Mouse (Mus musculus) intestine, embryonic 16.5 days (tissue): Measurements from ENCODE around the gene Taldo1. TPM values are rescaled to one million over a fixed set of nuclear protein-coding genes. Genes with fewer than 3 reads are reported as not detected.
A peak's percentile ranks its signal among the peaks of the same experiment; 100 is the strongest.

Source experiments
- ATAC-seq: fragments of 200-750 bp; cut with Nextera tagmentation; 2 replicates; pipeline ENCODE4 v1.8.0; 2017; ENCODE audit warnings: moderate TSS enrichment, moderate library complexity
- H3K27ac ChIP-seq: fragments of 300-500 bp; sonication (generic); 2 replicates; pipeline ENCODE4 v1.5.1; 2014; ENCODE audit warnings: mild to moderate bottlenecking, low read length
- H3K27me3 ChIP-seq: fragments of 300-500 bp; sonication (generic); replicated peaks from 2 replicates; pipeline ENCODE4 v1.6.1; 2014; ENCODE audit warnings: low read length, control low read depth, mixed read lengths; ENCODE audit not compliant: control insufficient read depth, insufficient read depth
- H3K36me3 ChIP-seq: fragments of 300-500 bp; sonication (generic); 2 replicates; pipeline ENCODE4 v1.6.1; 2014; ENCODE audit warnings: low read length, control low read depth; ENCODE audit not compliant: control insufficient read depth, insufficient read depth
- H3K4me1 ChIP-seq: fragments of 300-500 bp; sonication (generic); 2 replicates; pipeline ENCODE4 v1.6.1; 2014; ENCODE audit warnings: low read length, control low read depth, mixed read lengths; ENCODE audit not compliant: control insufficient read depth, insufficient read depth
- H3K4me2 ChIP-seq: fragments of 300-500 bp; sonication (generic); 2 replicates; pipeline ENCODE4 v1.6.1; 2014; ENCODE audit warnings: low read depth, low read length, control low read depth
- H3K4me3 ChIP-seq: fragments of 300-500 bp; sonication (generic); 2 replicates; pipeline ENCODE4 v1.5.1; 2014; ENCODE audit warnings: mild to moderate bottlenecking, low read length
- H3K9ac ChIP-seq: fragments of 300-500 bp; sonication (generic); 2 replicates; pipeline ENCODE4 v1.6.1; 2014; ENCODE audit warnings: low read depth, low read length
- H3K9me3 ChIP-seq: fragments of 300-500 bp; sonication (generic); 2 replicates; pipeline ENCODE4 v1.6.1; 2016; ENCODE audit warnings: low read length, control low read depth; ENCODE audit not compliant: control insufficient read depth
- WGBS: fragments of 180-500 bp; shearing (Covaris S2); extraction: QIAGEN DNeasy Blood & Tissue Kit; methylation state at CpG from one replicate; pipeline ENCODE4 v1.1.7; 2014; 5-methylcytosine and 5-hydroxymethylcytosine counted together
- polyA plus RNA-seq: library from polyadenylated mRNA; unstranded; fragments of >200 nt; fragmentation: Nextera tagmentation; extraction: Ambion mirVana; gene quantifications from 2 replicates; pipeline ENCODE4 v1.2.1, GENCODE M21; 2015

The Taldo1 gene
- polyA plus RNA-seq, 1 experiment from 2014 or later: 567 TPM

DNA sequence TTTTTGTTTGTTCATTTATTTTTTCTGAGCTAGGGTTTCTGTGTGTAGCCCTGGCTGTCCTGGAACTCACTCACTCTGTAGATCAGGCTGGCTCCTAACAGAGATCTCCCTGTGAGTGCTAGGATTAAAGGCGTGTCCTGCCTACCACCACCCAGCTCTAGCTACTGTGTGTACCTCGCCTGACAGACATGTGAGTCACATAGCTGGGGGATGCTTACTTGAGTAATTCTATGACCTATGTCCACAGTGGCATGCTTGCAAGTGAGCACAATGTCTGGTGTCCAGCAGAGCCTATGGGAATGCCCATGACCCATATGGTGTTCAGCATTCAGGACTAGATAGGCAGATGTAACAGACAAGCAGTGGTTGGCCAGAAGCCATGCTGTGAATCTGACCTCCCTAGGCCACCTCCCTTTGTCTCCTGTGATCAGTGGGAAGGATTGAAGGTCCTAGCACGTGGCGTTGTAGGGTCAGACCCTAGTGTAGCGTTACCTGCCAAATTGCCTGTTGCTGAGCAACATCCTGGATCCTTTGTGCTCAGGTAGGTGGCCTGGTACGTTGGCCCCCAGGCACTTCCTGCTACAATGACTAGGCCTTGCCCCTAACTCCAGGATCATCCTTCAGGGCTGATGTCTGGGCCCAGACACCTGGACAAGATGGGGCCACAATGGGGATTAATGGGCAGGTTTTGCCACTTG, 24.3 kb downstream of the Taldo1 start:
- no peaks in the 10 kb centered on the region for H3K36me3 ChIP-seq
- no peak overlapping the region for H3K9ac ChIP-seq
- WGBS: 81% methylated on average over 6 of the region's 6 CpGs
- H3K4me2 ChIP-seq: no peak overlapping the region
- H3K4me1 ChIP-seq: peaks cover 11% of the 10 kb centered on the region
- no peak for ATAC-seq
- H3K27ac ChIP-seq: no peak overlapping the region
- no peak overlapping the region for H3K4me3 ChIP-seq
- H3K27me3 ChIP-seq: no peaks in the 10 kb centered on the region
- H3K9me3 ChIP-seq: no peaks in the 10 kb centered on the region

- H3K36me3 ChIP-seq: no peaks in the 10 kb centered on the region
- no peaks in the 10 kb centered on the region for H3K9me3 ChIP-seq
- H3K4me1 ChIP-seq: peaks cover 8% of the 10 kb centered on the region
- H3K4me2 ChIP-seq: no peak overlapping the region
- no peak for ATAC-seq
- peak overlapping the region; percentile 5; the same call in 1 of the 2 replicates for H3K9ac ChIP-seq
- WGBS: 70% methylated on average over 8 of the region's 8 CpGs
- no peak overlapping the region for H3K4me3 ChIP-seq
- H3K27me3 ChIP-seq: no peaks in the 10 kb centered on the region
- H3K27ac ChIP-seq: peak overlapping the region; percentile 59
Measured at GRCm38 (mm10) chr7:141417731-141418681, 26.0 kb downstream of the Taldo1 start.

DNA sequence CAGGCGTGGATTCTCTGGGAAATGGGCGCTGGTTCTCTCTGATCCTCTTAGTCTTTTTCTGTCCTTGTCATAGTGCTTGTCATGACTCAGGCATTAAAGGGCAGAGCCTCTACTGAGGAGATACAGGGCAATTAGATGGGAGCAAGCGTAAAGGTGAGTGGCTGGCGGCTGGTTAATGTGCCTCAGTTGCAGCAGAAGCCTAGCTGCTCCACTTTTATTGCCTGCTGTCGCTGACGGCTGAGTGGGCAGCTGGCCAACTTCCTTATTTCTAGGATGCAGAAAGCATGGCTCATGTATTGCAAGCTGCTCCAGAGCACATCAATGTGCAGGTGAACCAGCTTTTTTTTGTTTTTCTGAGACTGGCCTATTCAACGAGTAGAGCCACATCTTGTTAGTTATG, 27.0 kb downstream of the Taldo1 start:
- WGBS: 47% methylated on average over 7 of the region's 7 CpGs

DNA sequence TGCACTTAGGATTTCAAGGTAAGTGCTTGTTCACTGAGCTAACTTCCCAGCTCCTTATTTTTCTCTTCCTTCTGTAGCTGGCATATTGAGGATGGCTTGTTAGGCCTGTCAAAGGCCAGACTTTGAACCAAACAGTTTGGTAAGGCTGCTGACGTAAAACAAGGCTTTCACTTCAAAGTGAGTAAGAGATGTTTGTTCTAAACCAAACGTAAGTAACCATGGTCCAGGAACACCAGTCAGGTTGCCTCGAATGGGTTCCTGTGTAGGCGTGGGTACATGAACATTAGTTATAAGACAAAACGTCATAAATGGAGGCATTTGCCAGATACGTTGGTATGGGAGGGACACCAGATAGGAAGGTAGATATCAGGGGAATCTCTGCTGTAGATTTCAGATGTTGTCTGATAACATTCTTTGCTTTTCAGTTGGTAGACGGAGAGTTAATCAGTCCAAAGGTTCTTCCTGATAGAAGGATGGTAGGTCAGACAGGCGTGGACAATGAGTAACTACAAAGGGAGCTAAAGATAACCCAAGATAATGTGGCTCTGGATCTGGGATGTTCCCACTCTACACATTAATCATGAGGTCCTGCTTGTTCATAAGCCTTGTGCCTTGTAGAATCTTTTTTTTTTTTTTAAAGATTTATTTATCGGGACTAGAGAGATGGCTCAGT, 28.2 kb downstream of the Taldo1 start:
- H3K27me3 ChIP-seq: no peaks in the 10 kb centered on the region
- peak overlapping the region; percentile 72 for H3K27ac ChIP-seq
- no peak overlapping the region for H3K9ac ChIP-seq
- no peaks in the 10 kb centered on the region for H3K4me1 ChIP-seq
- H3K4me2 ChIP-seq: no peak overlapping the region
- 56% methylated on average over 9 of the region's 9 CpGs for WGBS
- H3K9me3 ChIP-seq: no peaks in the 10 kb centered on the region
- peak; percentile 64 for ATAC-seq
- H3K36me3 ChIP-seq: no peaks in the 10 kb centered on the region
- no peak overlapping the region for H3K4me3 ChIP-seq

More for the DNA sequence above, 27.0 kb downstream of the Taldo1 start:
- Histone ChIP-seq H3K27ac (peak overlapping the region; percentile 59), H3K4me2 (no peak overlapping the region), H3K4me3 (no peak overlapping the region), H3K27me3 (no peaks in the 10 kb centered on the region), H3K36me3 (no peaks in the 10 kb centered on the region), H3K9ac (peak overlapping the region; percentile 5; the same call in 1 of the 2 replicates), H3K9me3 (no peaks in the 10 kb centered on the region), H3K4me1 (peaks cover 5% of the 10 kb centered on the region; the same call in 1 of the 2 replicates)
- ATAC-seq: peak; percentile 67

GRCm38 (mm10) chr7:141423811-141424210, 31.8 kb downstream of the Taldo1 start:
- no peaks in the 10 kb centered on the region for H3K4me1 ChIP-seq
- no peaks in the 10 kb centered on the region for H3K27me3 ChIP-seq
- ATAC-seq: no peak
- no peak overlapping the region for H3K4me2 ChIP-seq
- no peak overlapping the region for H3K9ac ChIP-seq
- no peak overlapping the region for H3K4me3 ChIP-seq
- no peaks in the 10 kb centered on the region for H3K9me3 ChIP-seq
- no peaks in the 10 kb centered on the region for H3K36me3 ChIP-seq
- 73% methylated on average over 4 of the region's 4 CpGs for WGBS
- H3K27ac ChIP-seq: no peak overlapping the region

DNA sequence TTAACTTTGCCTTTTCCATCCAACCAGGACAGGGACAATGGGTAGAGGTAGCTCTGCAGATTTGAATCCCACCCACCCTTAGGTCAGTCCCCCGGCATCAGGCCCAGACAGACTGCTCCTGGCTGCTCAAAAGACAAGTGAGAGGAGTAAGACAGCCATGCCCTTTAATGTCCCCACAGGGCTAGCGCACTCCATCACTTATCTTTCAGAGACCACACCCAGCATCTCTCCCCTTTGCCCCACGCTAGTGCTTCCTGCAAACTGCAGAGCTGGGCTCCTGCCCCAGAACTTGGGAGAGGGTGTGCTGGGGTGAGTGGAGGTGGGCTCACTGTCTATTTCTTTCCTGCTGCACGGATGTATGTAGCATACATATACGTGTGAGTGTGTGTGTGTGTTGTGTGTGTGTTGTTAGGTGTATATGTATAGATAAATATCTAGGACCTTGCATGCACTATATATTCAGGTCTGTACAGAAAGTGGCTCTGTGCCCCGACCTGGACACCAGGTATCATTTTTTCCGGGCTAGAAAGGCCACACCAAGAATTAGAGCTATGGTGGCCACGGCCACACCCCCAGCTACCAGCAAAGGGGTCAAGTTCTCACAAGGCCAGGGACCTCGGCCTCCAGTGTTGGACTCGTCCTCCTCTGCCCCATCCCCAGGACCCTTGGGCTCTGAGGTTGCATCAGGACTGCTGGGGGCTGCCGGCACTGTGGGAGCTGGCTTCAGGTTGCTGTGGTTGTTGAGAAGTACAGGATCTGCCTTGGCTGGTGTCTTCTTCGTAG, 35.1 kb downstream of the Taldo1 start:
- H3K4me3 ChIP-seq: no peak overlapping the region
- H3K9ac ChIP-seq: no peak overlapping the region
- H3K27ac ChIP-seq: no peak overlapping the region
- WGBS: 79% methylated on average over 12 of the region's 12 CpGs
- H3K4me1 ChIP-seq: peaks cover 11% of the 10 kb centered on the region; the same call in 1 of the 2 replicates
- H3K27me3 ChIP-seq: no peaks in the 10 kb centered on the region
- H3K4me2 ChIP-seq: no peak overlapping the region
- H3K36me3 ChIP-seq: peaks cover 16% of the 10 kb centered on the region
- no peak for ATAC-seq
- no peaks in the 10 kb centered on the region for H3K9me3 ChIP-seq

DNA sequence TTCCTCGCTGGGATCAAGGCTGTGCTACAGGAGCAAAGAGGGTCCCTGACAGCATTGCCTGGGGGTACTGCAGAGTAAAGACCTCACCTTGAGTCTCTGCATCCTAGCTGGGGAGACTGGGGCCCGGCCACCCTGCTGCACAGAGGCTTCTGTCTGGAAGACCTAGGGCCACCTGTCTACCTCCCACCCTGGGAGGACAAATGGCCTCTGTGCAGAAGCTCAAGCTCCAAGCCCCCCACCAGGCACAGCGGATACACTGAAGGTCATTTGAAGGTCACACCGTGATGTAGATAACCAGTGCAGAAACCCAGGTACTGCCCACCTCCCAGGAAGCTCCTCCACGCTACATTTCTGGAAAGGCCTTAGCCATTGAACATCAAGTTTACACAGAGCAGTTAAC, 36.7 kb downstream of the Taldo1 start:
- H3K9me3 ChIP-seq: no peaks in the 10 kb centered on the region
- no peak overlapping the region for H3K4me2 ChIP-seq
- no peaks in the 10 kb centered on the region for H3K27me3 ChIP-seq
- no peak overlapping the region for H3K4me3 ChIP-seq
- H3K4me1 ChIP-seq: peaks cover 11% of the 10 kb centered on the region
- peaks cover 20% of the 10 kb centered on the region for H3K36me3 ChIP-seq
- no peak for ATAC-seq
- H3K27ac ChIP-seq: no peak overlapping the region
- no peak overlapping the region for H3K9ac ChIP-seq
- 57% methylated on average over 5 of the region's 5 CpGs for WGBS

GRCm38 (mm10) chr7:141429310-141429709, 37.3 kb downstream of the Taldo1 start, which contains the start of gene Cend1:
Gene Cend1 (minus strand): TSS chr7:141429491.
- H3K27me3 ChIP-seq: no peaks in the 10 kb centered on the region
- WGBS: 7% methylated on average over 19 of the region's 19 CpGs
- 0 out of 2 replicates have a peak within 1 kb of the TSS, but pooled peaks have one; percentile 10 for H3K4me2 ChIP-seq
- H3K4me3 ChIP-seq: no peak within 1 kb of the TSS
- H3K9ac ChIP-seq: 0 out of 2 replicates have a peak within 1 kb of the TSS, but pooled peaks have one; percentile 14
- H3K9me3 ChIP-seq: no peaks in the 10 kb centered on the region
- peak; percentile 62 for ATAC-seq
- no peak within 1 kb of the TSS for H3K27ac ChIP-seq
- peaks cover 21% of the 10 kb centered on the region for H3K36me3 ChIP-seq
- H3K4me1 ChIP-seq: peaks cover 17% of the 10 kb centered on the region
